Mouse (Mus musculus) thymus, adult 2 months (tissue): ENCODE measurements around the gene Tyrp1.

Experiments
- CTCF ChIP-seq: fragments of 200-500 bp; IDR thresholded peaks from 2 replicates; pipeline ENCODE4 v1.5.1; 2012; ENCODE audit warnings: mild to moderate bottlenecking, control low read depth, low read length, moderate library complexity, borderline replicate concordance; ENCODE audit not compliant: control insufficient read depth, poor library complexity, insufficient read depth; ENCODE audit errors: extremely low read depth
- POLR2A ChIP-seq: fragments of 200-500 bp; IDR thresholded peaks from 2 replicates; pipeline ENCODE4 v1.6.1; 2012; ENCODE audit warnings: mild to moderate bottlenecking, low read length, control low read depth, moderate library complexity; ENCODE audit not compliant: control insufficient read depth, poor library complexity, insufficient read depth; ENCODE audit errors: extremely low read depth

GRCm38 (mm10) chr4:80881996-80882599, 48.2 kb downstream of the Tyrp1 start:
- TF ChIP-seq CTCF (no peak), POLR2A (no peak)
